Mouse (Mus musculus) intestine, embryonic 14.5 days (tissue): ENCODE measurements around the gene Pcsk2. TPM values are rescaled to one million over a fixed set of nuclear protein-coding genes. Genes with fewer than 3 reads are reported as not detected.

Experiments used
- ATAC-seq: fragments of 200-750 bp; cut with Nextera tagmentation; replicated peaks from 2 replicates; pipeline ENCODE4 v1.8.0; 2017; ENCODE audit warnings: low read depth, moderate number of reproducible peaks, moderate TSS enrichment, moderate library complexity; ENCODE audit not compliant: low FRiP score, low TSS enrichment
- DNase-seq: peaks from one replicate; pipeline ENCODE4 v3.0.0-alpha.2; 2018; ENCODE audit warnings: low spot score
- H3K27ac ChIP-seq: fragments of 300-500 bp; sonication (generic); 2 replicates; pipeline ENCODE4 v1.5.1; 2014; ENCODE audit warnings: low read depth, mild to moderate bottlenecking, control low read depth
- H3K27me3 ChIP-seq: fragments of 300-500 bp; sonication (generic); replicated peaks from 2 replicates; pipeline ENCODE4 v1.6.1; 2014; ENCODE audit warnings: low read length, control low read depth; ENCODE audit not compliant: control insufficient read depth, insufficient read depth
- H3K36me3 ChIP-seq: fragments of 300-500 bp; sonication (generic); 2 replicates; pipeline ENCODE4 v1.6.1; 2014; ENCODE audit warnings: low read length, control low read depth; ENCODE audit not compliant: control insufficient read depth, insufficient read depth
- H3K4me1 ChIP-seq: fragments of 300-500 bp; sonication (generic); replicated peaks from 2 replicates; pipeline ENCODE4 v1.6.1; 2014; ENCODE audit warnings: low read length, control low read depth, mixed read lengths; ENCODE audit not compliant: control insufficient read depth, insufficient read depth
- H3K4me2 ChIP-seq: fragments of 300-500 bp; sonication (generic); 2 replicates; pipeline ENCODE4 v1.6.1; 2014; ENCODE audit warnings: low read length
- H3K4me3 ChIP-seq: fragments of 300-500 bp; sonication (generic); 2 replicates; pipeline ENCODE4 v1.5.1; 2014; ENCODE audit warnings: low read depth, low read length, control low read depth, mixed read lengths
- H3K9ac ChIP-seq: fragments of 300-500 bp; sonication (generic); 2 replicates; pipeline ENCODE4 v1.6.1; 2014; ENCODE audit warnings: mild to moderate bottlenecking, low read length
- H3K9me3 ChIP-seq: fragments of 300-500 bp; sonication (generic); 2 replicates; pipeline ENCODE4 v1.6.1; 2016; ENCODE audit warnings: low read length, control low read depth; ENCODE audit not compliant: control insufficient read depth
- WGBS: fragments of 180-500 bp; shearing (Covaris S2); extraction: QIAGEN DNeasy Blood & Tissue Kit; methylation state at CpG from one replicate; pipeline ENCODE4 v1.1.7; 2014; 5-methylcytosine and 5-hydroxymethylcytosine counted together
- polyA plus RNA-seq: library from polyadenylated mRNA; unstranded; fragments of >200 nt; fragmentation: Nextera tagmentation; extraction: Ambion mirVana; gene quantifications from 2 replicates; pipeline ENCODE4 v1.2.1, GENCODE M21; 2014

The Pcsk2 gene
- polyA plus RNA-seq, 1 experiment from 2014 or later = 1.7 TPM

GRCm38 (mm10) chr2:143840895-143841294, 294.9 kb downstream of the Pcsk2 start:
- Histone ChIP-seq H3K4me2 (no peak overlapping the region), H3K9ac (no peak overlapping the region), H3K27me3 (no peaks in the 10 kb centered on the region), H3K4me1 (no peaks in the 10 kb centered on the region), H3K9me3 (no peaks in the 10 kb centered on the region), H3K27ac (no peak overlapping the region), H3K36me3 (no peaks in the 10 kb centered on the region), H3K4me3 (no peak overlapping the region)
- WGBS = 83% methylated on average over 6 of the region's 6 CpGs
- no peak for ATAC-seq
- DNase-seq = no peak

GRCm38 (mm10) chr2:143841536-143841935, 295.6 kb downstream of the Pcsk2 start:
- Histone ChIP-seq H3K9ac (no peak overlapping the region), H3K27me3 (no peaks in the 10 kb centered on the region), H3K4me1 (no peaks in the 10 kb centered on the region), H3K36me3 (no peaks in the 10 kb centered on the region), H3K9me3 (no peaks in the 10 kb centered on the region), H3K4me3 (no peak overlapping the region), H3K4me2 (no peak overlapping the region), H3K27ac (no peak overlapping the region)
- DNase-seq (no peak), ATAC-seq (no peak)
- WGBS = 87% methylated on average over 7 of the region's 7 CpGs

GRCm38 (mm10) chr2:143844779-143845178, 298.8 kb downstream of the Pcsk2 start:
- DNase-seq (no peak), ATAC-seq (no peak)
- no peak overlapping the region for H3K4me3 ChIP-seq
- 0 out of 2 replicates have a peak, but pooled peaks cover 4% of the 10 kb centered on the region for H3K4me1 ChIP-seq
- WGBS = 82% methylated on average over 5 of the region's 5 CpGs
- H3K4me2 ChIP-seq = no peak overlapping the region
- no peaks in the 10 kb centered on the region for H3K36me3 ChIP-seq
- H3K9ac ChIP-seq = no peak overlapping the region
- no peak overlapping the region for H3K27ac ChIP-seq
- no peaks in the 10 kb centered on the region for H3K9me3 ChIP-seq
- no peaks in the 10 kb centered on the region for H3K27me3 ChIP-seq

- no peak for DNase-seq
- ATAC-seq = no peak
Measured at GRCm38 (mm10) chr2:143846799-143847198, 300.8 kb downstream of the Pcsk2 start.

GRCm38 (mm10) chr2:143847291-143847690, 301.3 kb downstream of the Pcsk2 start:
- ATAC-seq (no peak), DNase-seq (no peak)
- Histone ChIP-seq H3K4me3 (no peak overlapping the region), H3K27me3 (no peaks in the 10 kb centered on the region), H3K9me3 (no peaks in the 10 kb centered on the region), H3K4me1 (peaks cover 4% of the 10 kb centered on the region; the same call in 1 of the 2 replicates), H3K9ac (no peak overlapping the region), H3K4me2 (no peak overlapping the region), H3K27ac (no peak overlapping the region), H3K36me3 (no peaks in the 10 kb centered on the region)
- WGBS = 62% methylated on average over 3 of the region's 3 CpGs

More at GRCm38 (mm10) chr2:143846799-143847198, 300.8 kb downstream of the Pcsk2 start:
- Histone ChIP-seq H3K9ac (no peak overlapping the region), H3K4me2 (no peak overlapping the region), H3K27me3 (no peaks in the 10 kb centered on the region), H3K4me1 (0 out of 2 replicates have a peak, but pooled peaks cover 4% of the 10 kb centered on the region), H3K27ac (no peak overlapping the region), H3K9me3 (no peaks in the 10 kb centered on the region), H3K4me3 (no peak overlapping the region), H3K36me3 (no peaks in the 10 kb centered on the region)
- 63% methylated on average over 4 of the region's 4 CpGs for WGBS

GRCm38 (mm10) chr2:143851354-143852221, 305.6 kb downstream of the Pcsk2 start:
- no peak for DNase-seq
- no peaks in the 10 kb centered on the region for H3K36me3 ChIP-seq
- no peak overlapping the region for H3K9ac ChIP-seq
- WGBS = 82% methylated on average over 12 of the region's 12 CpGs
- no peak for ATAC-seq
- H3K4me1 ChIP-seq = peaks cover 12% of the 10 kb centered on the region
- no peaks in the 10 kb centered on the region for H3K9me3 ChIP-seq
- peak overlapping the region; percentile 69 for H3K27ac ChIP-seq
- no peak overlapping the region for H3K4me2 ChIP-seq
- H3K27me3 ChIP-seq = no peaks in the 10 kb centered on the region
- H3K4me3 ChIP-seq = no peak overlapping the region

GRCm38 (mm10) chr2:143852295-143853275, 306.6 kb downstream of the Pcsk2 start:
- DNase-seq (peak; percentile 63), ATAC-seq (peak; percentile 67)
- Histone ChIP-seq H3K4me2 (no peak overlapping the region), H3K27me3 (no peaks in the 10 kb centered on the region), H3K9ac (no peak overlapping the region), H3K4me3 (no peak overlapping the region), H3K4me1 (peaks cover 8% of the 10 kb centered on the region), H3K9me3 (no peaks in the 10 kb centered on the region), H3K27ac (peak overlapping the region; percentile 69), H3K36me3 (no peaks in the 10 kb centered on the region)
- 40% methylated on average over 18 of the region's 18 CpGs for WGBS

GRCm38 (mm10) chr2:143853447-143853846, 307.5 kb downstream of the Pcsk2 start:
- Histone ChIP-seq H3K4me2 (no peak overlapping the region), H3K27me3 (no peaks in the 10 kb centered on the region), H3K4me3 (no peak overlapping the region), H3K36me3 (no peaks in the 10 kb centered on the region), H3K4me1 (peaks cover 8% of the 10 kb centered on the region), H3K27ac (0 out of 2 replicates have a peak overlapping the region, but pooled peaks have one; percentile 18), H3K9me3 (no peaks in the 10 kb centered on the region), H3K9ac (no peak overlapping the region)
- WGBS = 67% methylated on average over 4 of the region's 4 CpGs
- ATAC-seq = peak; percentile 50; the same call in 1 of the 2 replicates
- DNase-seq = no peak
